Mouse (Mus musculus) T-cell, adult 2 months (primary cell): ENCODE data around the gene Abhd6.

Experiments
- DNase-seq: peaks from one replicate; pipeline ENCODE4 v3.0.0; 2022; ENCODE audit warnings: low spot score

Gene Abhd6

GRCm38 (mm10) chr14:8062537-8063301 is 60.0 kb downstream of the Abhd6 start:
- DNase-seq: no peak

- DNase-seq: no peak
These were observed 61.4 kb downstream of the Abhd6 start for GRCm38 (mm10) chr14:8063835-8064785.

DNA sequence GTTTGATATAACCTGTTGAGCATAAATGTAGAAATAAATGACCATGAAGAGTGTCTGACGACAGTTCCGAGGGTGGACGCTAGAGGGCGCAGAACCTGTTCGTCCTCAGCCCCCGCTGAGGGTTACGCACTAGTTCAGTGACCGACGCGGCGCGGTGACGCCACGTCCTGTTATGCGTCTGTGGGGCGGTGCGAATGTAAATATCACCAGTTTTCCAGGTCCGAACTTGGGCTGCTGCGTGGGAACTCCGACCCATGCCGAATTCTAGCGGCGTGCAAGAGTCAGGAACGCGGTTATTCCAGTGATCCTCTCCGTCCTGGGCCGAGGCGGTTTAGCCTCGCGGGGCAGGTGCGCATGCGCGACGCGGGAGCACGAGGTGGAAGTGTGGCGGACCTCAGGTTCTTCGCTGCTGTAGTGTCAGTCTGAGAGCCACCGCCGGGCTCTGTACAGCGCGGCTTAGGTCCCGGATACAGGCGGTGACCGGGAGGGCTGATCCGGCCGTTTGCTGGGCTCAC is 77.5 kb downstream of the Abhd6 start, which contains the start of gene Rpp14:
Rpp14 (plus strand) TSS at position 203 of the 515 bp plus-strand sequence.
- peak; percentile 93 for DNase-seq

DNA sequence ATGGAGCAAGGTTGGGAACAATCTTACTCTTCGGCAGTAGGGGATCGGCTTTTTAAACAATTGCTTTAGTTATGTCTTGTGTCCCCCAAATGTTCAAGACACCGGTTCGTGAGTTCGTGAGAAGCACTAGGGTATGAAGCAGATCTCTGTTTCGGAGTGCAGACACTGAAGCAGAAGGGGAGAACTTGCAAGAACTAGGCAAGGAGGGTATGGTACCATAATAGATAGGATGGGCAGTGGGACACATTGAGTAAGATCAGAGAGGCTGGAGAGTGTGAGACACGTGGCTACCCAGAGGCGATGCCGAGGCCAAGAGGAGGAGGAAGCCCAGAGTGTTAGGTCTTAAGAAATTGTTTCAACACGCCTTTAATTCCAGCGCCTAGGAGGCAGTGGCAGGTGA is 78.0 kb downstream of the Abhd6 start:
- DNase-seq: peak; percentile 12

DNA sequence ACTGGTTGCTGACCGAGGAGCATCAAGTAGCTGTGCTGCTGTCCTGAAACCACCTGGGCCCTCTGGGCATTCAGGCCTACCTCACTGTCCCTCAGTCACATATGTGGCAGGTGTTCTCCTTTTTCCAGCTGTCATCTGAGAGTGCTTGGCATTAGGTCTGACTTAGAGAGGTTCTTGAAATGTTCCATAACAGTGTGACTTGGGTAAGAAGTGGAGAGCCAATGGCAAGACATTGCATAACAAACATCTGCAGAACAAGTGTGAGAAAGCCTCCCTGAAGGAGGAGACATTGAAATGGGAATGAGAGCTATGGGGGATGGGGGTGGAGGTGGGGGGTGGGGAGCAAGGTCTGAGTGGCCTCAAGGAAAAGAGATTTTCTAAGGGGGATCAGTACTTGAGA is 80.2 kb downstream of the Abhd6 start:
- no peak for DNase-seq

- no peak for DNase-seq
These were observed 86.3 kb downstream of the Abhd6 start for GRCm38 (mm10) chr14:8089016-8089415.

GRCm38 (mm10) chr14:8092573-8092972 is 89.9 kb downstream of the Abhd6 start:
- no peak for DNase-seq

DNA sequence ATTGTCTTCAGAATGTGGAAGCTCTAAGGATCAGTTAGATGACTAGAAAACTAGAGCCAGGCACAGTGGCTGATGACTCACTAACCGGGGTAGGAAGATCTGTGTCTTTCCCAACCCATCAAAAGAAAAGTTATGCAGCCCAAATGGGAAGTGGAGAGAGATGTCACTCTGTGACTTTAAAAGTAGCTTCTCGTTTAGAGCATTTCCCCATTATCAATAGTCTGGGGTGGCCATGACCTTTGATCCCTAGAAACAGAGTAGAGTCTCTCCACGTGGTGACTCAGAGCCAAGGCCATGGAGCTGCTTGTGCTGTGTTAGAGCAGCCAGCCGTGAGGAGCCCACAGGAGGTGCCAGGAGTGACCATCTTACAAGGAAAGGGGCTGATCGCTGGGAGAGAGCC is 90.7 kb downstream of the Abhd6 start:
- no peak for DNase-seq

- no peak for DNase-seq
These were observed 92.3 kb downstream of the Abhd6 start for GRCm38 (mm10) chr14:8094931-8095561.

- DNase-seq: no peak
These were observed 92.9 kb downstream of the Abhd6 start for GRCm38 (mm10) chr14:8095562-8095950.

DNA sequence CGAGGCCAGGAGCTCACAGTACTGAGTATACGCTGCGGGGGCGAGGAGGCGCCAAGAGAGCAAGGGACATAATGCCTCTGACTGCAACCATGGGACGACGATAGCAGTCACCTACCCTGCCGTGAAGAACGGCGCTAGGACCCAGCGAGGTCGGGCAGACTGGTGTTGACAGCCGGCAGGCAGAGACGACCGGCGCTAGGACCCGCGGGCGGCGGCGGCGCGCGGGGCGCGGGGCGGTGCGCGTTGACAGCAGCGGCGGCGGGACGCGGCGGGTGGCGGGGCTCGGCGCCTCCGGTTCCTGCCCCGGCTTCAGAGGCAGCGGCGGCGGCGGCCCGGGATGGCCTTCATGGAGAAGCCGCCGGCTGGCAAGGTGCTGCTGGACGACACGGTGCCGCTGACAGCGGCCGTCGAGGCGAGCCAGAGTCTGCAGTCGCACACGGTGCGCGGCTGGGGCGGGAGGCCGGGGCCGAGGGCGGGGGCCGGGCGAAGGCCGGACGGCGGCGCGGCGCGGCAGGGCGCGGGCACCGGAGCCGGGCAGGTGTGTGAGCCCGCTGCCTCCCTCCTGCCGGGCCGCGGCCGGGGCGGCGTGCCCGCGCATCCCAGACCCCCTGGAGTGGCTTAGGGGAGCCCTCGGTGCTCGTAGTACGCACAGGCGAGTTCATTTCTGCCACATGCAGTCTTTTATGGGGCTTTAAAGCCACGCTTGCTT is 95.4 kb downstream of the Abhd6 start, which contains the start of gene Pxk:
Pxk (plus strand) TSS at position 234 of the 709 bp plus-strand sequence.
- peak; percentile 91 for DNase-seq

GRCm38 (mm10) chr14:8098687-8098995 is 95.9 kb downstream of the Abhd6 start:
- DNase-seq: no peak

DNA sequence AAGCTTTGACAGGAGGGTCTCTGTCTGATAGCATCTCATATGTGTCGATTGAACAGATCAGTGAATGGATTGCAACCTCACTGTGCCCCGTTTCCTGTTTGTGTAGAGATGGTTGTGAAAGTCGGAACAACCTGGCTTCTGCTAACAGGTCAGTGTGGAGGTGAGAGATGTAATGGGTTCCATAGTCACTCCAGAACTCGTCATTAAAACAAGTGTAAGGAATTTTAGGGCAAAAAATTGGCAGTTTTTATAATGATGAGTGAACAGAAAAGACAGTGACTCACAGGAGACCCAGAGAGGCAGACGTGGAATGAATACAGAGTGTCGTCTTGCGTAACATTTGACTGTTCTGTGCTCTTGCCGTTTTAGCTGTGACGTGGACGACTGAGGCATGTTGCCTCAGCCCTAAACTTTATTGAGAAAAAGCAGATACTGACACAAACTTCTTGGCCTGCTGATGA is 96.9 kb downstream of the Abhd6 start:
- DNase-seq: peak; percentile 63

- no peak for DNase-seq
These were observed 99.2 kb downstream of the Abhd6 start for GRCm38 (mm10) chr14:8101886-8102285.

GRCm38 (mm10) chr14:8102676-8103075 is 100.0 kb downstream of the Abhd6 start:
- no peak for DNase-seq
